Mouse (Mus musculus): ENCODE data around the gene Pramef20.
"Not testable (repeated sequence)": the region's sequence is repeated elsewhere in the genome, so short reads cannot be mapped to it uniquely, and the experiment has no call there.

Pramef20 gene

GRCm38 (mm10) chr4:144377911-144378310 lies at the start of gene Pramef20:
Gene Pramef20 (minus strand): TSS chr4:144377933.
- in situ Hi-C loops (cut with MboI; ENCODE audit: low sequenced_read_pairs), result no loop called here

- in situ Hi-C loops (cut with MboI; ENCODE audit: low sequenced_read_pairs), result no loop called here
Observed at GRCm38 (mm10) chr4:144424590-144424989, 46.9 kb upstream of the Pramef20 start.

- in situ Hi-C loops (cut with MboI; ENCODE audit: low sequenced_read_pairs), result no loop called here
Observed at GRCm38 (mm10) chr4:144420644-144421043, 42.9 kb upstream of the Pramef20 start.

GRCm38 (mm10) chr4:144408290-144408689 lies 30.6 kb upstream of the Pramef20 start, which contains the start of gene Pramef12:
Gene Pramef12 (minus strand): TSS chr4:144408464.
- in situ Hi-C loops (cut with MboI; ENCODE audit: low sequenced_read_pairs), result no loop called here

GRCm38 (mm10) chr4:144406261-144406660 lies 28.5 kb upstream of the Pramef20 start:
- in situ Hi-C loops (cut with MboI; ENCODE audit: low sequenced_read_pairs), result no loop called here

GRCm38 (mm10) chr4:144404456-144405086 lies 26.8 kb upstream of the Pramef20 start:
- in situ Hi-C loops (cut with MboI; ENCODE audit: low sequenced_read_pairs), result no loop called here

- in situ Hi-C loops (cut with MboI; ENCODE audit: low sequenced_read_pairs), result no loop called here
Observed at GRCm38 (mm10) chr4:144402712-144403111, 25.0 kb upstream of the Pramef20 start.

- in situ Hi-C loops (cut with MboI; ENCODE audit: low sequenced_read_pairs), result no loop called here
Observed at GRCm38 (mm10) chr4:144396316-144396715, 18.6 kb upstream of the Pramef20 start.

- in situ Hi-C loops (cut with MboI; ENCODE audit: low sequenced_read_pairs), result not testable (repeated sequence)
Observed at GRCm38 (mm10) chr4:144357642-144358041, 20.1 kb downstream of the Pramef20 start, which contains the start of gene Gm13119. Gene Gm13119 (plus strand): TSS chr4:144357942.

- in situ Hi-C loops (cut with MboI; ENCODE audit: low sequenced_read_pairs), result not testable (repeated sequence)
Observed at GRCm38 (mm10) chr4:144335856-144336255, 41.9 kb downstream of the Pramef20 start.

- in situ Hi-C loops (cut with MboI; ENCODE audit: low sequenced_read_pairs), result not testable (repeated sequence)
Observed at GRCm38 (mm10) chr4:144329949-144330348, 47.8 kb downstream of the Pramef20 start, which contains the start of gene Gm13128. Gene Gm13128 (plus strand): TSS chr4:144330249.

Data from CH12F3 (cell line).